Mouse (Mus musculus): ENCODE data around the gene Gm42372. TPM values are rescaled to one million over a fixed set of nuclear protein-coding genes. Genes with fewer than 3 reads are reported as not detected.

Gene Gm42372
- total and polyA plus RNA-seq, 3 experiments = 0.42 TPM; not detected in 2

DNA sequence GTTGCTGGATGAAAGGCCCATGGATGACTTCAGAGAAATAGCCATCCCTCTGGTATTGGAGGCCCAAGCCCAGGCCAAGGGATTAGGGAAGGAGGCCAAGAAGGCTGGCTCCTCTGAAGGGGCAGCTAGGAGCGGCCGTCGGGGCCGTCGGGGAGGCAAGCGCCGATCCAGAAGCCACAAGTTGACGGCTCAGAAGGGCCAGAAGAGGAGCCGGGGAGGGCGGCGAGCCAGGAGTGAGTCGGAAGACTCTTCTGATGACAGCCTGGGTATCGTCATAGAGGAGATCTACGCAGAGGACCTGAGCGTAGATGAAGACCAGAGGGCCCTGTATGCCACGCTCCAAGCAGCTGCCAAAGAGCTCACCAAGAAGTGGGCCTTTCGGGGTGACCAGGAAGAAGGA is 37.5 kb upstream of the Gm42372 start:
- Histone ChIP-seq H3K9me3 (replicated peaks; ENCODE audit: insufficient read depth, low read length) (no peaks in the 10 kb centered on the region), H3K27me3 (ENCODE audit: control insufficient read depth in 1 of 2, insufficient read depth in 2 of 2, low read length in 2 of 2) (no peaks in the 10 kb centered on the region), H3K27ac (ENCODE audit: control insufficient read depth, low read depth, low read length) (no peak overlapping the region), H3K79me2 (ENCODE audit: control insufficient read depth, insufficient read depth, low read length, poor library complexity) (no peaks in the 10 kb centered on the region; the same call in 1 of the 2 replicates), H3K4me3 (ENCODE audit: control insufficient read depth in 1 of 2, insufficient read depth in 1 of 2, low read depth in 2 of 2, low read length in 2 of 2) (no peak overlapping the region), H3K4me1 (ENCODE audit: control insufficient read depth in 1 of 2, insufficient read depth in 2 of 2, low read length in 2 of 2) (peaks cover 0 to 5% of the 10 kb centered on the region in 2 experiments; a peak in 1 of 4 replicates), H3K9ac (ENCODE audit: control insufficient read depth, low read depth, low read length, poor library complexity, severe bottlenecking) (no peak overlapping the region), H3K36me3 (ENCODE audit: control insufficient read depth in 1 of 2, insufficient read depth in 2 of 2, low read length in 2 of 2) (no peaks in the 10 kb centered on the region)
- no peak for DNase-seq (ENCODE audit: low read depth, low spot score)
- TF ChIP-seq POLR2A (IDR thresholded peaks at IDR 0.05; ENCODE audit: control insufficient read depth in 1 of 2, insufficient read depth in 1 of 2, low read depth in 1 of 2, low read length in 2 of 2, poor library complexity in 1 of 2) = no peak

- Histone ChIP-seq H3K4me1 (ENCODE audit: control insufficient read depth in 1 of 2, insufficient read depth in 2 of 2, low read length in 2 of 2) (peaks cover 0 to 5% of the 10 kb centered on the region in 2 experiments; a peak in 1 of 4 replicates), H3K4me3 (ENCODE audit: control insufficient read depth in 1 of 2, insufficient read depth in 1 of 2, low read depth in 2 of 2, low read length in 2 of 2) (no peak overlapping the region), H3K9ac (ENCODE audit: control insufficient read depth, low read depth, low read length, poor library complexity, severe bottlenecking) (no peak overlapping the region)
These were observed 36.2 kb upstream of the Gm42372 start for GRCm38 (mm10) chr7:16946441-16947348.

DNA sequence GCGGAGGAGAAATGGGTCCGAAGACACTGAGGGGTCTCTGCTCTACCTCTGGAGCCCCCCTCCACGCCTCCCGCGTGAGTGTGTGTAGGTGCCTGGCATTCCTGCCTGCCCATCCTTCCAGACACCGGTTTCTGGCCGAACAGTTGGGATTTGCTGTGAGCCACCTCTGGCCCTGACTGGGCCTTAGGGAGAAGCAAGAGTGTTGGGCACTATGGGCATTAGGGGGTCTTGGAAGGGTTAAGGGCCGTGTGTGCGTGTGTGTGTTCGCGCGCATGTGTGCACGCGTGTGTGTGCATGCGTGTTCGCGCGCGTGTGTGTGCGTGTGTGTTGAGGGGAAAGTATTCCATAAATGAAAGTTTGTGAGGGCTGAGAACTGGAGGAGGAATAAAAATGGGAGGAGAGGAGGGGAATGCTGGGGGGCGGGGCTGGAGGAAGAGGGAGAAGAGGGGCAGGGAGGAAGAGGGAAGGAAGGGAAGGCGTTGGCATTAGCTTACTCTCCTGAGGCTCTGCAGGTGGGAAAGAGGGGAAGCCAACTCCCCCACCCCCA is 35.5 kb upstream of the Gm42372 start:
- Histone ChIP-seq H3K9me3 (replicated peaks; ENCODE audit: insufficient read depth, low read length) (no peaks in the 10 kb centered on the region), H3K4me1 (ENCODE audit: control insufficient read depth in 1 of 2, insufficient read depth in 2 of 2, low read length in 2 of 2) (peaks cover 0 to 5% of the 10 kb centered on the region in 2 experiments; a peak in 1 of 4 replicates), H3K4me3 (ENCODE audit: control insufficient read depth in 1 of 2, insufficient read depth in 1 of 2, low read depth in 2 of 2, low read length in 2 of 2) (no peak overlapping the region), H3K36me3 (ENCODE audit: control insufficient read depth in 1 of 2, insufficient read depth in 2 of 2, low read length in 2 of 2) (no peaks in the 10 kb centered on the region), H3K79me2 (ENCODE audit: control insufficient read depth, insufficient read depth, low read length, poor library complexity) (no peaks in the 10 kb centered on the region; the same call in 1 of the 2 replicates), H3K27me3 (ENCODE audit: control insufficient read depth in 1 of 2, insufficient read depth in 2 of 2, low read length in 2 of 2) (no peaks in the 10 kb centered on the region), H3K9ac (ENCODE audit: control insufficient read depth, low read depth, low read length, poor library complexity, severe bottlenecking) (no peak overlapping the region), H3K27ac (ENCODE audit: control insufficient read depth, low read depth, low read length) (no peak overlapping the region)
- DNase-seq (ENCODE audit: low read depth, low spot score) = no peak
- no peak for TF ChIP-seq MAX (IDR thresholded peaks at IDR 0.05; ENCODE audit: low read length)
- no peak for TF ChIP-seq ZC3H11A (IDR thresholded peaks at IDR 0.05; ENCODE audit: low read depth, low read length)
- no peak for TF ChIP-seq RCOR1 (IDR thresholded peaks at IDR 0.05; ENCODE audit: low read depth, low read length)
- no peak for TF ChIP-seq SMC3 (IDR thresholded peaks at IDR 0.05; ENCODE audit: low read depth, low read length)
- no peak for TF ChIP-seq SIN3A (IDR thresholded peaks at IDR 0.05; ENCODE audit: low read length)
- TF ChIP-seq ZNF384 (IDR thresholded peaks at IDR 0.05; ENCODE audit: low read depth, low read length) = no peak
- TF ChIP-seq BHLHE40 (IDR thresholded peaks at IDR 0.05; ENCODE audit: borderline replicate concordance, low read depth, low read length) = no peak
- no peak for TF ChIP-seq ELF1 (IDR thresholded peaks at IDR 0.05; ENCODE audit: low read depth, low read length)
- no peak for TF ChIP-seq MAFK (IDR thresholded peaks at IDR 0.05; ENCODE audit: borderline replicate concordance, low read depth, low read length)
- no peak for TF ChIP-seq ZMIZ1 (IDR thresholded peaks at IDR 0.05; ENCODE audit: low read depth, low read length)
- TF ChIP-seq KAT2A (conservative IDR thresholded peaks at IDR 0.05; ENCODE audit: low read depth, low read length) = no peak
- TF ChIP-seq TAL1 (IDR thresholded peaks at IDR 0.05; ENCODE audit: low read length) = no peak

More at GRCm38 (mm10) chr7:16946441-16947348, 36.2 kb upstream of the Gm42372 start:
- Histone ChIP-seq H3K27me3 (ENCODE audit: control insufficient read depth in 1 of 2, insufficient read depth in 2 of 2, low read length in 2 of 2) (no peaks in the 10 kb centered on the region), H3K9me3 (replicated peaks; ENCODE audit: insufficient read depth, low read length) (no peaks in the 10 kb centered on the region), H3K27ac (ENCODE audit: control insufficient read depth, low read depth, low read length) (no peak overlapping the region), H3K79me2 (ENCODE audit: control insufficient read depth, insufficient read depth, low read length, poor library complexity) (no peaks in the 10 kb centered on the region; the same call in 1 of the 2 replicates), H3K36me3 (ENCODE audit: control insufficient read depth in 1 of 2, insufficient read depth in 2 of 2, low read length in 2 of 2) (no peaks in the 10 kb centered on the region)
- TF ChIP-seq CHD1 (IDR thresholded peaks at IDR 0.05; ENCODE audit: low read depth, low read length) (no peak), JUND (IDR thresholded peaks at IDR 0.05; ENCODE audit: low read depth, low read length) (no peak), POLR2A (IDR thresholded peaks at IDR 0.05; ENCODE audit: control insufficient read depth in 1 of 2, insufficient read depth in 1 of 2, low read depth in 1 of 2, low read length in 2 of 2, poor library complexity in 1 of 2) (no peak), RCOR1 (IDR thresholded peaks at IDR 0.05; ENCODE audit: low read depth, low read length) (no peak), CHD2 (IDR thresholded peaks at IDR 0.05; ENCODE audit: low read length) (no peak), CTCF (IDR thresholded peaks at IDR 0.05 in 2 of 3, conservative IDR thresholded peaks at IDR 0.05 in 1 of 3; ENCODE audit: control insufficient read depth in 1 of 3, insufficient read depth in 1 of 3, low read depth in 2 of 3, low read length in 3 of 3, poor library complexity in 1 of 3, severe bottlenecking in 1 of 3) (no peak), SMC3 (IDR thresholded peaks at IDR 0.05; ENCODE audit: low read depth, low read length) (no peak), TAL1 (IDR thresholded peaks at IDR 0.05; ENCODE audit: low read length) (no peak)
- no peak for DNase-seq (ENCODE audit: low read depth, low spot score)

Measured in MEL (cell line).